Mouse (Mus musculus) left cerebral cortex, postnatal 25 days (tissue): ENCODE results near the gene Gm20662. TPM values are rescaled to one million over a fixed set of nuclear protein-coding genes. Genes with fewer than 3 reads are reported as not detected.

Source experiments
- DNase-seq, 2 experiments: peaks; one replicate each; pipeline ENCODE4 v3.0.0; 2022; ENCODE audit warnings: low spot score in 2 of 2, mixed read lengths in 1 of 2
- intact Hi-C: fragments of 180-260 bp; cut with DNase I; formaldehyde crosslinking; loops from one replicate; pipeline ENCODE4 v1.15.1; 2025
- total RNA-seq, 2 experiments: library from RNA; stranded (reverse); gene quantifications; 2 replicates each; pipeline ENCODE4 v1.2.3; 2021

Gm20662 gene
- 1 to 10 TPM; 3.7 to 4.4 TPM for total RNA-seq

DNA sequence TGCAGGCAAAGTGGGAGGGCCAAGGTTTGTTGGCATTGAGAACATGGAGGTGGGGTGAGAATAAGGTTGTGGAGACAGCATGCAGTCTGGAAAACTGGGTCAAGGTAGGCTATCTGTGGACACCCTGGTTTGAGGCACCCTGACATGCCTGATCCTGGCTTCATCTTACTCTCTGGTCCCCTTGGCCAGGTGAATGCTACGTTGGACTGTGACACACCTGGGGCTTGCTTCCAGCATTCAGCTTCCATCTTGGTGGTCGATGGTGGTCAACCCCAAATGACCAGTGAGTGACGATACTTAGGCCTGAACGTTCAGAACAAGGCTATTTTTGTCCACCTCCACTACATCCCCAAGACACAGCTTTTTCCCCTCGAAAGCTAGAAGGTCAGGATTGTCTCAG lies at the start of gene Gm20662:
Gene Gm20662, plus strand, starts transcription at position 301 of the 400 bp plus-strand sequence.
- no peak for DNase-seq
- intact Hi-C loops, result no loop called here

DNA sequence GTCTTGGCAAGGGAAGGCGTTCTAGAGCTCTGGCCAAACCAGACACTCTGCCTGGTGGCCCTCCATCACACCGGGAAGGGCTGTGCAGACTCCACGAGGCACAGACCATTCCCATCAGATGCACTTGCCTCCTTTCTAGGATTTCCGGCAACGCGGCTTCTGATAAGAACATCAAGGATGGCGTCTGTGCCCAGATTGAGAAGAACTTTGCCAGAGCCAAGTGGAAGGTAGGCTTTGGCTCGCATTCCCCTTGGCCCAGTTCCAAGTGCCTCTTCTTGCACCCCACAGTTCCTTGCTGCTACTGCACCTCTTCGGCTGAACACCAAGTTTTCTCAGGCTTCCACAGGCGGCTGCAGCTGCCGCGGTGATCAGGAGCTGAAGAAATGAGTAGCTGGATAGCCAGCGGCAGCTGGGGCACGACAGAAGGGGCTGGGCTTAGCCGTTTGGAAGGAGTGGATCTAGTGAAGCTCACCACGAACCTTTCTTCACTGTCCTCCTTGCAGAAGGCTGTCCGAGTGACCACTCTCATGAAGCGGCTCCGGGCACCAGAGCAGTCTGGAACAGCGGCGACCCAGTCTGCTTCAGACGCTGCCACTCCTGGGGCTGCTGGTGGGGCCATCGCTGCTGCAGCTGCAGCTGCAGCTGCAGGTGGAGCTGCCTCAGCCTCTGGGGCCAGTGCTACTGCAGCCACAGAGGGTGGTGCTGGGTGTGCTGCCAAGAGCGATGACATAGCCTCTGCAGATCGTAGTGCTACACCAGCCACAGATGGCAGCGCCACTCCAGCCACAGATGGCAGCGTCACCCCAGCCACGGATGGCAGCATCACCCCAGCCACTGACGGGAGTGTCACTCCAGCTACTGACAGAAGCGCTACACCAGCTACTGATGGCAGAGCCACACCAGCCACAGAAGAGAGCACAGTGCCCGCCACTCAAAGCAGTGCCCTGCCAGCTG lies 48.6 kb upstream of the Gm20662 start:
- intact Hi-C loops, result no loop called here
- peak in 1 of 2 experiments; percentile 46 for DNase-seq

DNA sequence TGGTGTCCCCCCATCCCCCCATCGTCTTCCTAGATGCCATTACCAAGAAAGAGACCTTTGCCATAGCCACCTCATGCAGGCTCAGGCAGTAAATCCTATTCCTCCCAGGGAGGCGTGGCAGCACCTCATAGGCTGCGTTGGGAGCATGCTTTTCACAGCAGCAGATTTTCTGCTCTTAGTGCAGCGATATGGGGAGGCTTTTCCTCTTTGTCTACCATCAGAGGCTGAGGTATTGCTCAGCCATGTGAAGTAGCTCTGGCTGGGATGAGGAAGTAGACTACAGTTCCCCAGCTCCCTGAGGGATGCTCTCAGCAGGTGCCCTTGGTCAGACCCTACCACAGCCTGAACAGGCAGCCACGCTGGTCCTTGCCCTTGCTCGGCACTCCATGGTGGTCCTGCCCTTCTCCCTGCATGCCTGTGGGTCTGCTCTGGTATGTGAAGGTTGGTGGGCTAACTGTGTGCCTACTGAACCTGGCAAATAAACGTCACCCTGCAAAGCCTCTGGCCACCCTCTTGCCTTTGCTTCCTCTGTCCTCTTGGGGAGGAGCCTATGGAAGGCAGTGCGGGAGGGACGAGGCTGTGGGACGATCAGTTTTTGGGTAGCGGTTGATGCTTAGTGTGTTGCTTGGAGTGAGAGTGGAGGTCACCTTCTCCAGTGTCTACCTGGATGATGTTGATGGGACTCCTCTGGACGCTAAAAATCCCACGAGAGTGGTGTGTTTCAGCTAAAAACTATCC lies 46.8 kb upstream of the Gm20662 start:
- intact Hi-C loops, result no loop called here
- DNase-seq, result no peak

DNA sequence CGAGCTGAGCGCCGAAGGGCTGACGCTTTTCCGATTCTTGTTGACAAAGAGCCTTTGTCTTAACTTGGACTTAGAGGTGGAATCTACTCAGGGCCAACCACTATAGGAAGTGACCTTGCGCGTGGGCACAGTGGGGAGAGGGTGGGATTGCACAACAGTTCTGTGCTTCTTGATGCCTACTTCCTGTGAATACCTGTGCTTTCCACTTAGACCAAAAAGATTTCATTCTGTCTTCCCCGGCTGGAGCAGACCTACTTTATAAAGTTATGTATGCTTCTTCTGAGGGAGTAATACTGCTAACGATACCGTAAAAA lies 46.3 kb upstream of the Gm20662 start, which contains the start of gene Traip:
Gene Traip, plus strand, starts transcription at position 215 of the 314 bp plus-strand sequence.
- no peak for DNase-seq
- intact Hi-C loops, result no loop called here

DNA sequence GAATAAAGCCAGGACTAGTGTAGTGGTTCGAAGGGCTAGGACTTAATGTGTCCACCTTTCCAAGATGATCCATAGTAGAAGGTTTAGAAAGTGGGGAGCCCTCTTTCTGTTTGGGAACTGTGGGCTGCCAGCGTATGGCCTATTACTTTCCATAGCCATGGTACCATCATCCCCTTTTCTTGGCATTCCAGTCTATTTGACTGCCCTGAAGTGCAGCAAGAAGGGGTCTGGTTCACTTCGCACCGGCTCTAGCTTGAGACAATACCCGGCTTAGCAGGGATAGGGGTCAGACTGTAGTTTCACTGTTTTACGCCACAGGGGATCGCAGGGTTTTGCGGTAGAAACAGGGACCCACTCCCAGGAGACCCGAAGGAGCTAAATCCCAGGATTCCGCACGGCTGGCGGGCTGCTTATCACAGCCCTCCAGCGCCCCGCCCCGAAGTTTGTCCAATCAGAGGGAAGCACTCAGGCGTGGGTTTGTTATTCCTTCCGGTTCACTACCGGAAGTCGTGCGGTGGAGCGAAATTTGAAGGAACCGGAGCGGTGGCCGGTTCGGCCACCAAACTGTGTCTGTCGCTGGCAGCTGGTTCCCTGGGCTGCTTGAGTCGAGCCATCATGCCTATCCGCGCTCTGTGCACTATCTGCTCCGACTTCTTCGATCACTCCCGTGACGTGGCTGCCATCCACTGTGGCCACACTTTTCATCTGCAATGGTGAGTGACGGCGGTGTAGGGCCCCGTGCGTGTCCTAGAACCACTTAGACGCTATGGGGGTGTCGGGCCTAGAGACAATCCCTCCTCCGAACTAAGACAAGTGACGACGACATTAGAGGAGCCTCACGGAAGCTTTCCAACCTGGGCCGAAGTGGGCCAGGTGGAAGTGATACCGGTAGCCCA lies 45.4 kb upstream of the Gm20662 start:
- intact Hi-C loops, result no loop called here
- peak; percentile 89 to 95 for DNase-seq

DNA sequence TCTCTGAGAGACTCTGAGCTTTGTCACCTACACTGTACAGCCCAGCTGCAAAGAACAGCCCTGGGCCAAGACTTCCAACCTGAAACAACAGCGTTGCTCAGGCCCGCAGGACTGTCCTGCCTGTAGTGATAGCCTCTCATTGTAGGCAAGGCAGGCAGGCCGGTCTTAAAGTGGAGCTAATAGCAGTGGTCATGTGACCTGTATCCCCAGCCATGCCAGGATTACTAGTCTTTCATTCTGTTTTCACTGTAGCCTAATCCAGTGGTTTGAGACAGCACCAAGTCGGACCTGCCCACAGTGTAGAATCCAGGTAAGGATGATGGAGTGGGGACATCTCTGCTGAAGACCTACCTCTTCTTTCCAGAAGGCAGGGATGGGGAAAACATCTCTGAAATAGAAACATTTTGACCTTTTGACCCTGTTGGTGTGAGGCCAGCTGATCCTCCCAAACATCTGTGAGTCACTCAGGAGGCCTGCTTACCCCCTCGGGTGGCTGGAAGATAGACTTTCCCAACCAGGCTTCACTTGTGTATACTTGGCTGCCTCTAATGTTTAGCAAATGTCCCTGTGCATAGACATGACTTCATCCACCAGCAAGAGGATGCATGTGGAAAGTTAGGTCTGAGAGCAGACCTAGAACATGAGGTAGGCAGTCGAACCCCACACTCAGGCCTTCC lies 40.4 kb upstream of the Gm20662 start:
- intact Hi-C loops, result no loop called here
- no peak for DNase-seq

DNA sequence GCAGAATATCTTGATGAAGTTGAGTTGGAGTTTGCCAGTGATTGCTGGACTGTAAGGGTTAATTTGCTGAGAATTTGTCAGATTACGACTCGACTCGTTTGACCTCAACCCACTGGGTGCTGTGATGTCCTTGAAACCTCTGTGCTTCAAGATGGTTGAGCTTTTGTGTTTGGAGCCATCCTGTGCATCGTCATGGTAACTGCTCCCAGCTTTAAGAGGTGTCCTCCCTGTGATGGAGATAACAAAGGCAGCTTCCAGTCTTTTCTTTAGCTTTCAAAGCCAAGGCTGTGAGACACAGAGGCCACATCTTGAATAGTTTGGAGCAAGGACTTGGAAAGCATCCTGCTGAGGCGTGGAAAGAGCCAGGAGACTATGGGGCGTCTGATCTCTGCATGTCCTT lies 39.0 kb upstream of the Gm20662 start:
- no peak for DNase-seq
- intact Hi-C loops, result no loop called here

DNA sequence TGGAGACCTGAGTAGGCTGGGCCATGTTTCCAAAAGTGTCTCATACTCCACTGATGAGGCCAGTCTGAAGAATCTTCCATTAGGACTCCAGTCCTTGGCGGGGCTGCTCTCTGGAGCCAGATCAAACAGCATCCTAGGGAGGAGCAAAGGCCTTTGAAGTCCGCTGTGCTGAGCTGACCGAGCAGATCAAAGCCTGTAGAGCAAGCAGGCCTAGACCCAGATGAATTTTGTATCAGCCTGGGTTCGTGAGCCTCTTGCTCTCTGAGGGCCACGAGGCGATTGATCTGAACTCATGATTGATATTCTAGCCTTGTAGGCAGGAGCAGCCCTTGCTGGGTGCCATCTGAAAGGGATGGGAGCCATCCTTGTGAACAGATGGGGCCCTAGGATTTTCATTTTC lies 36.3 kb upstream of the Gm20662 start:
- DNase-seq, result no peak
- intact Hi-C loops, result loop anchor here (5.0 kb wide), 2 partner anchors 92 to 107 kb away; partner anchors contain the start of gene Amigo3

DNA sequence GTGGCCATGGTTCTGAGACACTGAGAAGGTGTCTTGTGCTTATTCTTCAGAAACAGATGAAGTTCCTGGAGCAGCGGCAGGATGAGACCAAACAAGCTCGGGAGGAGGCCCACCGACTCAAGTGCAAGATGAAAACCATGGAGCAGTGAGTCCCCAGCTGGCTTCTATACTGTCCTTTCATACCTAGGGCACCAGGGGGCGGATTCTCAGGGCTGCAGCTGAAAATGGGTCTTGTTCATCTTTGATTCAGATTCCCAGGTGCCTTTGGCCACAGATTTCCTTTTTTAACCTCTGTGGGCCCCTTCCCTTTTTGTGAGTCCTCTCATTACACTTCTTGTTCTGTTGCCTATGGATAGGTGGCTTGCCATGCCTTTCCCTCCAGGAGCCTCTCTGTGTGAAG lies 35.2 kb upstream of the Gm20662 start:
- intact Hi-C loops, result loop anchor here (1.0 to 5.0 kb wide), 3 partner anchors 25 to 106 kb away; partner anchors contain the start of gene Amigo3

DNA sequence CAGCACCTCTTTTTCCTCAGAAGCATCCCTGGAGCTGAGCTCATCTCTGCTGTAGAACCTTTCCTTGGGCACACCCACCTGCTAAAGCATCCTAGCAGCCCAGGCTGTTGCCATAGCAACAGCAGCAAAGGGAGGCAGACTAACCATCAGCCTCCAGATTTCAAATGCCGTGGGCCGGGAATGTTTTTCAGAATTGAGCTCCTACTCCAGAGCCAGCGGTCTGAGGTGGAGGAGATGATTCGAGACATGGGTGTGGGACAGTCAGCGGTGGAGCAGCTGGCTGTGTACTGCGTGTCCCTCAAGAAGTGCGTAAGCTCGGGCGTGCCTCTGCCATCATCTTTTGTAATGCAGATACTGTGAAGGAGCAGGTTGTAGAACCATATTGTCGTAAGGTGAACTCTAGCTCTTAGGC lies 34.8 kb upstream of the Gm20662 start:
- intact Hi-C loops, result loop anchor here (1.0 to 5.0 kb wide), 3 partner anchors 25 to 106 kb away; partner anchors contain the start of gene Amigo3
- DNase-seq, result peak; percentile 82 to 96

More for the DNA sequence above, 35.2 kb upstream of the Gm20662 start:
- DNase-seq, result no peak

DNA sequence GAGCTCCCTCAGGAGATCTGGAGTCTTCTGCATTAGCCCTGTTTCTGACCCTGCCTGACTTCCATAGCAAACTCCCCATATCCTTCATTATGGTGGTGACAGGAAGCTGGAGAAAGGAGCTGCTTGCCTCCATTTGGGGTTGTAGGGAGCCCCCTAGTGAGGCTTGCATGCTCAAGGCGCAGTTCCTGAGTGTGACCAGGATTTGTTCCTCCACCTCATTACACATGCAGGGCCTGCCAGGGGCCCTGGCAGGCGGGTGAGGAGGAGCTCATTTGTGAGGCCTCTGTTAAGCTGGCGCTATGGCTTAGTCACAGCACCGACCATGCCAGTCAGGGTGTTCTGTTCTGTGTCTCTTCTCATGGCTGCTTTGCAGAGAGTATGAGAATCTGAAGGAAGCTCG lies 34.3 kb upstream of the Gm20662 start:
- intact Hi-C loops, result loop anchor here (1.0 to 5.0 kb wide), 4 partner anchors 26 to 105 kb away; partner anchors contain the start of gene Amigo3
- peak; percentile 67 to 88 for DNase-seq

DNA sequence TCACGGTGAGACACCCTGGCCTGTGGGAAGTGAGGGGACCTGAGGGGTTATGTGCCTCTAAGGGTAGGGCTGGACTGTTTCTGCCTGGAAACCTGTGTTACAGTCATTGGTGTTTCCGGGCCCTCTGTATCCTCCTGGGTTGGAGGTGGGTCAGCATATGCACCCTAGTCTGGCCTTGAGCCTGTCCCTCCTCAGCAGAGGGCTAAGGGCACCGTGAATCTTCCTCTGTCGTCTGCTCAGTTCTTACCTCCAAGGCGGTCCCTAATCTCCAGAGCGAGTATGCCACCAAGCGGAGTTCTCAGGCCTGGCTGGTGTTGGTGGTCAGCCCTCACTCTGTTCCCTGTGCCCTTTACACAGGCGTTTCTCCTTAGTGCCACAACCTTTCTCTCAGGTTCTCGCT lies 33.2 kb upstream of the Gm20662 start:
- intact Hi-C loops, result loop anchor here (1.0 to 5.0 kb wide), 4 partner anchors 59 to 104 kb away; partner anchors contain the start of gene Amigo3
- no peak for DNase-seq

DNA sequence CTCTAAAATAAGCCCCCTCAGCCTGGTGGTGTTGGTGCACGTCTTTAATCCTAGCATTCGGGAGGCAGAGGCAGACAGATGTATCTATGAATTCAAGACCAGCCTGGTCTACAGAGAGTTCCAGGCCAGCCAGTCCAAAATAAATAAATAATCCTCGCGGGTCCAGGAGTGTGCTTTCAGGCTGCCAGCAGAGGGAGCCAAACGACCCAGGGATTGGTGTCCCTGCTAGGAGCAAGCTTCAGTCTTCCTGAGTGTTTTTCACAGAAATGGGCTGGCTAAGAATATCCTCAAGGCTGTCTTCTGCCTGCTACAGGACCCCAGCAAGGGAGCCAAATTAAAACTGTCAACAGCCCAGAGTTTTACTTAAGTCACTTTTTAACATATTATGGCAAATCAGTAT lies 32.4 kb upstream of the Gm20662 start:
- intact Hi-C loops, result loop anchor here (1.0 to 5.0 kb wide), 4 partner anchors 23 to 104 kb away; partner anchors contain the start of gene Amigo3
- DNase-seq, result peak; percentile 69 to 84

DNA sequence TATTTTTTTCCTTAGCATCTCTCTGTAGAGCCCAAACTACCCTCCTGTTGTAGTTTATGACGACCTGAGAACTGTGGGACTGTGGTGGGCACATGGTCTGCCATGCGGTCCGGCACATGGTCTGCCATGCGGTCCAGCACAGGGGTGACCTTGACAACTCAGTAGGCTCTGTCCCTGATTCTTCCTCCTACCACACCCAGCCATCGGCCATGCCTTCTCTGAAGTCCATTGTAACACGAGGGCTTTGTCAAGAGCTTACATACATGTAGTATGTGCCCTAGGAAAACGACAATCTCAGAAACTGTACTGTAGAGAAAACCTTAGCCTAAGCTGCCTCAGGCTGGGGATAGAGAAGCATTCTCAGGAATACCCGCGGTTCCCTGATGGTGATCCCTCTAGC lies 31.5 kb upstream of the Gm20662 start:
- DNase-seq, result no peak

DNA sequence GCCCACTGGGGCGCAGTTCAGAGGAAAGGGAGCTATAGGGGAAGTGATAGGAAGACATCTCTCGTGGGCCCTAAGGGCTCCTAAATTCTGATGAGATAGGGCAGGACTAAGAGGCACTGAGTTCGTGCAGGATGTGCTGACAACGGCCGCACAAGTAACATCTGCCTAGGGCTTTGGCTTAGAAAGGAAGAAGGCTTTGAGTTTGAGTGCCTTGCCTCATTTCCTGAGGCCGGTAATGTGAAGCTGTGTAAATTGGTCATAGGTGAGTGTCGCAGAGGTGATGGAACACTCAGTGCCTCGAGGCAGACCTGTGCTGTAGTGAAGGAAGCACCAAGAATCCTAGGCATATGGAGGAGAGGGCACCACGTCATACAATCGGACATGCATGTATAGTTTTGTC lies 29.5 kb upstream of the Gm20662 start:
- intact Hi-C loops, result no loop called here
- DNase-seq, result no peak

More for the DNA sequence above, 31.5 kb upstream of the Gm20662 start:
- intact Hi-C loops, result loop anchor here (1.0 to 5.0 kb wide), 3 partner anchors 22 to 103 kb away; partner anchors contain the start of gene Amigo3

DNA sequence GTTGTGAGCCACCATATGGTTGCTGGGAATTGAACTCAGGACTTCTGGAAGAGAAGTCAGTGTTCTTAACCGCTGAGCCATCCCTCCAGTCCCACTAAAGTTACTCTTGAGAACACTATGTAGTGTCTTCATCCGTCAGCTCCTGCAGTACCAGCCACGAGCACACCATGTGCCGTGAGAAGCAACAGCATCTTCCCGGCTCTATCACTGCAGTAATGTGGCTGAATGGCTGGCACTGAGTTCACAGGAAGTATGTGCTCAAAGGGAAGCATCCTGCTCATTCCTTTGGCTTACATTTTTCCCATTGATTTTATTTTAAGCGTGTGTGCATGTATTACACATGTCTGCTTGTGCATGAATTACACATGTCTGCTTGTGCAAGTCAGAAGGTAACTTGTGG lies 28.7 kb upstream of the Gm20662 start:
- intact Hi-C loops, result no loop called here

DNA sequence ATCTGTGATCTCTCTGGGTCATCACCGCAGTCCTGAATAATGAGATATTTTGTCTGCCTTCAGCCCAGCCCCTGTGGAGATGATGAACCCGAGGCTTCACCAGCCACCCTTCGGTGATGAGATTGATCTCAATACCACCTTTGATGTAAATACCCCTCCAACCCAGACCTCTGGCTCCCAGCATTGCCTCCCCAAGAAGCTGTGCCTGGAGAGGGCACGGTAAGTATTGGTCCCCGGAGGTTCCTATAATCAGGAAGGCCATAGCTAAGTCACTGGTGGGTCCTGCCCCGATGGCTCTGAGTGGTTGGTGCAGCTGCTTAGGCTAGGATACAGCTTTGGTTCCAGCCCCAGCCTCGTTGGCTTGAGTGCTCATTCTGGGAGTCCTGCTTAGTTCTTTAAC lies 27.6 kb upstream of the Gm20662 start:
- no peak for DNase-seq
- intact Hi-C loops, result no loop called here

More for the DNA sequence above, 28.7 kb upstream of the Gm20662 start:
- no peak for DNase-seq

DNA sequence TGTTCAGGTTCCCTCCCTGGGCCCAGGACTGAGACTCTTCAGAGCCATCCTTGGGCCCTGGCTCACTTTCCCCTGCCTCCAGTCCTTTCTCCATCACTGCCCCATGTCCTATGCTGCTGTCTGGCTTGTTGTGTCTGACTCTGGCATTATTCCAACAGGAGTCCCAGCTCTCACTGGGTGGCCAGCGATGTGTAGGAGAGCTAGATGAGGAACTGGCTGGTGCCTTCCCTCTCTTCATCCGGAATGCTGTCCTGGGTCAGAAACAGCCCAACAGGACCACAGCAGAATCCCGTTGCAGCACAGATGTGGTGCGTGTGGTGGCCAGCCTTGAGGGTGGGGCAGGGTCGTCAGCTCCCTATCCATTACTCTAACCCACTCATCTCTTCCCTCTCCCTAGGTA lies 25.8 kb upstream of the Gm20662 start:
- intact Hi-C loops, result no loop called here

More for the DNA sequence above, 25.8 kb upstream of the Gm20662 start:
- no peak for DNase-seq
